In the genomic region with DNA sequence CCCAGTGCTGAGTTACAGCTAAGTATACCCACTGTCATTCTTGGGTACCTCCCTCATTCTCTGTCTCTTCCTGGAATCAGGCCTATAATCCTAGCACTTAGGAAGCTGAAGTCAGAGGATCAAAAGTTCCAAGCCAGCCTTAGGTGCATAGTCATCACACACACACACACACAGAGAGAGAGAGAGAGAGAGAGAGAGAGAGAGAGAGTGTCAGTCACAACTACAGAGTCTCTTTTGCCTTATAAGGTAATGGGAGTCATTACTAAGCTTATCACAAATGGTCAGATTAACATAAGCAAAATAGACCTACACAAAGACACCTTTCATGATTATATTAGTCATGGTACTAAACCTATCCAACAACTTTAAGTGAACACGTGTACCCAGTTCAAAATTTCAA, we compare ENCODE assay signal across 36 mouse cellular contexts. TPM values are rescaled to one million over a fixed set of nuclear protein-coding genes. Genes with fewer than 3 reads are reported as not detected.
"Had no signal": no experiment of that assay in that cellular context is flagged by ENCODE, and none has a peak within 500 bp of the region (broad histone marks: within the 10 kb centered on the region; RNA-seq: fewer than 3 reads in every experiment).

No protein-coding gene starts in this region.

- H3K27me3 ChIP-seq: limb, embryonic 12.5 days; limb, embryonic 13.5 days; limb, embryonic 15.5 days; liver, embryonic 12.5 days; liver, embryonic 13.5 days; liver, embryonic 15.5 days; lung, embryonic 15.5 days; megakaryocyte, embryonic 14.5 days; midbrain, embryonic 12.5 days; midbrain, embryonic 13.5 days; midbrain, embryonic 15.5 days; neural tube, embryonic 12.5 days; neural tube, embryonic 13.5 days had no signal

- H3K4me3 ChIP-seq: limb, embryonic 12.5 days; limb, embryonic 13.5 days; limb, embryonic 15.5 days; liver, embryonic 12.5 days; liver, embryonic 13.5 days; liver, embryonic 15.5 days; lung, embryonic 15.5 days; megakaryocyte, embryonic 14.5 days; midbrain, embryonic 10.5 days; midbrain, embryonic 12.5 days; midbrain, embryonic 13.5 days; midbrain, embryonic 15.5 days; myocyte; neural tube, embryonic 12.5 days; neural tube, embryonic 13.5 days had no signal

- H3K36me3 ChIP-seq: limb, embryonic 12.5 days; limb, embryonic 13.5 days; limb, embryonic 15.5 days; liver, embryonic 12.5 days; liver, embryonic 13.5 days; liver, embryonic 15.5 days; lung, embryonic 15.5 days; midbrain, embryonic 10.5 days; midbrain, embryonic 12.5 days; midbrain, embryonic 13.5 days; midbrain, embryonic 15.5 days; neural tube, embryonic 12.5 days; neural tube, embryonic 13.5 days had no signal

- DNase-seq: left cerebral cortex, postnatal 4 days; liver; liver, embryonic 13.5 days; liver, postnatal 0 days; lung, adult 18-20 months; lung, adult 2 months; lung, embryonic 14.5 days; lung, postnatal 14 days; lung, postnatal 36 days; lung, postnatal 4 days; midbrain, embryonic 14.5 days had no signal

- H3K9ac ChIP-seq: limb, embryonic 12.5 days; limb, embryonic 13.5 days; limb, embryonic 15.5 days; liver, embryonic 12.5 days; liver, embryonic 13.5 days; liver, embryonic 14.5 days; liver, embryonic 15.5 days; liver, postnatal 0 days; lung, embryonic 14.5 days; lung, embryonic 15.5 days; midbrain, embryonic 12.5 days; midbrain, embryonic 13.5 days; midbrain, embryonic 15.5 days; neural tube, embryonic 12.5 days; neural tube, embryonic 13.5 days had no signal

- ATAC-seq: liver, embryonic 12.5 days; liver, postnatal 0 days; lung, postnatal 0 days; midbrain, embryonic 15.5 days; midbrain, embryonic 16.5 days had no signal

- H3K4me1 ChIP-seq: liver, embryonic 13.5 days; lung, embryonic 15.5 days; midbrain, embryonic 10.5 days; midbrain, embryonic 12.5 days; midbrain, embryonic 13.5 days; midbrain, embryonic 15.5 days; neural tube, embryonic 12.5 days had no signal

- H3K27ac ChIP-seq: liver, embryonic 12.5 days; liver, embryonic 13.5 days; liver, embryonic 14.5 days; liver, embryonic 15.5 days; lung, embryonic 15.5 days; macrophage; midbrain, embryonic 10.5 days; midbrain, embryonic 12.5 days; midbrain, embryonic 13.5 days; midbrain, embryonic 15.5 days; neural tube, embryonic 12.5 days; neural tube, embryonic 13.5 days had no signal

- H3K9me3 ChIP-seq: limb, embryonic 12.5 days; limb, embryonic 13.5 days; limb, embryonic 15.5 days; liver, embryonic 12.5 days; liver, embryonic 13.5 days; liver, embryonic 15.5 days; lung, embryonic 15.5 days; megakaryocyte, embryonic 14.5 days; midbrain, embryonic 10.5 days; midbrain, embryonic 12.5 days; midbrain, embryonic 13.5 days; midbrain, embryonic 15.5 days; neural tube, embryonic 12.5 days; neural tube, embryonic 13.5 days had no signal

RNA-seq across cellular contexts. Expression of gene Klrg1, which starts 6.6 kb away (rescaled TPM):
- total RNA-seq: megakaryocyte progenitor cell, adult 5-6 weeks; megakaryocyte-erythroid progenitor cell, adult 5-6 weeks had no signal
- polyA plus RNA-seq: limb, embryonic 12.5 days; liver, adult 2 months; liver, embryonic 11.5 days; liver, embryonic 12.5 days; liver, embryonic 13.5 days; liver, embryonic 14.5 days; liver, embryonic 15.5 days; liver, embryonic 16.5 days; liver, postnatal 0 days; lung, embryonic 14.5 days; lung, embryonic 15.5 days; lung, embryonic 16.5 days; lung, postnatal 0 days; macrophage; midbrain, embryonic 10.5 days; myocyte; neural tube, embryonic 11.5 days had no signal
